Mouse (Mus musculus) adrenal gland, postnatal 10 days (tissue): Measurements from ENCODE around the gene Gm42906. TPM values are rescaled to one million over a fixed set of nuclear protein-coding genes. Genes with fewer than 3 reads are reported as not detected.

Source experiments
- DNase-seq: peaks from one replicate; pipeline ENCODE4 v3.0.0; 2021; ENCODE audit warnings: mixed read lengths
- total RNA-seq, 2 experiments: library from RNA; stranded (reverse); gene quantifications; 2 replicates each; pipeline ENCODE4 v1.2.3; 2021

Gene Gm42906
- total RNA-seq, 2 experiments from 2014 or later = not detected

DNA sequence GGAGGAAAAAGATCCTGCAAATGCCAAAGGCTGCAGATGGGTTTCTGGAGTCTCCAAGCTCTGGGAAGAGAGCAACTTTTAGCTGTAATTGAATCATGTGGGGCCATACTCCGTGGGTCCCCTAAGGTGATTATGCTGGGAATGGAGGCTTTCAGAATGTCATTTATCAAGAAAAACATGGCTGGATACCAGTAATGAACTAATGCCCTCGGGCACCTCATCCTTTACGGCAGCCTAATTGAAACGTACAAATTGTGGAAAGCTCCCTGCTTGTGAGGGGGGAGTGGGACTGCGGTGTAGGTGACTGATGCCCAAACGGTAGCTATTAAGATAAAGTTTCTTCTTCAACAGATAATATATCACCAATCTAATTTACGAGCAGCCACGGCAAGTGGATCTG, 278.5 kb downstream of the Gm42906 start:
- DNase-seq = no peak

DNA sequence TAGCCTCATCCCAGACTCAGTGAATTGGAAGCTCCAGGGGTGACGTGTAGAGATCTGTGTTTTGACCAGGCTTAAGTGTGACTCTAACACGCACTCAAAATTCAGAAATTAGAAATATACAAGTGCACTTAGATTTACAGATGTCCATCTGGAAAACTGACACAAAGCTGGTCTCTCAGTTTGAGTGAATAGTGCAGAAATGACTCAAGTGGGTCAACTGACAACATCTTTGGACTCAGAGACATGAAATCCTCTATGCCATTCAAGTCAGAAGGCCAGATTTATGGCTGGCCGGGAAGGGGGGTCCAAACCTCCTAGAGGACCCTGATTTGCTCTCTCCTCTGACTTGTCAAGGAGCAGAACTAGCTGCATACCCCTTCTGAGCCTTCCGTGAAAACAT, 279.9 kb downstream of the Gm42906 start:
- no peak for DNase-seq

GRCm38 (mm10) chr5:151145807-151146206, 282.2 kb downstream of the Gm42906 start:
- no peak for DNase-seq

DNA sequence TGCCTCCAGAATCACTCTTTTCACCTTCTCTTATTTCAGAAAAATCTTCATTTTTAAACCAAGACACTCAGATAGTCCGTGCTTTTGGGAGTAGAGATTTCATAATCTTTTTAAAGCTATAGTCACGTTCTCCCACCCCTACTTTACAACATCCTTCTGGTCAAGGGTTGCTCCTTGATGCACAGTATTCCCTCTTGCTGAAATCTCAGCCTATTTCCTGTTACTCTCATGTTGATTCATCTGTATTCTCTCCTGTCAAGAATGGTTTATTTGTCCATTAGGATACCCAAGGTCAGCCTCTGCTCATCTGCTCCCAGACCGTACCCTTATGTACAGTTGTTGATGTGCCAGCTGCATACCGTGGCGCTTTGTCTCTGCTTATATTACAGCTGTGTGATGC, 284.0 kb downstream of the Gm42906 start:
- no peak for DNase-seq

- DNase-seq = peak; percentile 56
Observed at GRCm38 (mm10) chr5:151142671-151143601, 285.0 kb downstream of the Gm42906 start.

GRCm38 (mm10) chr5:151142241-151142640, 285.7 kb downstream of the Gm42906 start:
- DNase-seq = peak; percentile 61

DNA sequence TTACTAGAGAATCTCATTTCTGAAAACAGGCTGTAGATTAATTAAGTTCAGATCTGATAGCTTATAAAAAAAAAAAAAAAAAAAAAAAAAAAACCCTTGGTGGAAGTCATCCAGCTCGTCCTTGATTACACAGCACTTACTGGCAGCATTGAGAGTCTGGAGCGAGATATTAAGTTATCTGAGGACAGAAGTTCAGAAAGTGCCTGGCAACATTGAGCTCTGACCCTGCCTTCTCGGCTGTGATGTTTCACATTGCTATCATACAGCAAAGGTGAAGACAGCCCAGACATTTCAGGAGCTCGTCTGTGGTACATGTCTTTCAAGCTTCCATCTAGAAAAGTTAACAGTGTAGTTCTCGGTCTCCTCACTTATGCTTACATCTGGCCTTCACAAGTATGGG, 290.1 kb downstream of the Gm42906 start:
- DNase-seq = peak; percentile 24

DNA sequence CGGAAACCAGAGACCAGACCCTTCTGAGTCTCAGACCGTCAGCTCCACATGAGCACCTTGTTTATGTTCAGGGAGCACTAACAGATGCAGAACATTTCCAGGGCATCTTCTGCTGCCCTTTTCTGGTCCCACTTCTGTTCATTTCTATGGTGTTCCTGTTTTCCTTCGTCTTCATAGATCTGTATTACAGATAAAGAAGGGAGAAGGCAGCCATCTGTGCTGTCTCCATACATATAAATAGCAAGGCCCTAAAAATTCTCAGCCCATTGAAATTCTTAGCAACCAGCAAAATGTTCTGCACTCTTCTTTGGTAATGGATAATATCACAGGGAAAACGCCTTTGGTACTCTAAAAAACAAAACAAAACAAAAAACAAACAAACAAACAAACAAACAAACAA, 290.7 kb downstream of the Gm42906 start:
- no peak for DNase-seq

GRCm38 (mm10) chr5:151135965-151136364, 292.0 kb downstream of the Gm42906 start:
- no peak for DNase-seq

DNA sequence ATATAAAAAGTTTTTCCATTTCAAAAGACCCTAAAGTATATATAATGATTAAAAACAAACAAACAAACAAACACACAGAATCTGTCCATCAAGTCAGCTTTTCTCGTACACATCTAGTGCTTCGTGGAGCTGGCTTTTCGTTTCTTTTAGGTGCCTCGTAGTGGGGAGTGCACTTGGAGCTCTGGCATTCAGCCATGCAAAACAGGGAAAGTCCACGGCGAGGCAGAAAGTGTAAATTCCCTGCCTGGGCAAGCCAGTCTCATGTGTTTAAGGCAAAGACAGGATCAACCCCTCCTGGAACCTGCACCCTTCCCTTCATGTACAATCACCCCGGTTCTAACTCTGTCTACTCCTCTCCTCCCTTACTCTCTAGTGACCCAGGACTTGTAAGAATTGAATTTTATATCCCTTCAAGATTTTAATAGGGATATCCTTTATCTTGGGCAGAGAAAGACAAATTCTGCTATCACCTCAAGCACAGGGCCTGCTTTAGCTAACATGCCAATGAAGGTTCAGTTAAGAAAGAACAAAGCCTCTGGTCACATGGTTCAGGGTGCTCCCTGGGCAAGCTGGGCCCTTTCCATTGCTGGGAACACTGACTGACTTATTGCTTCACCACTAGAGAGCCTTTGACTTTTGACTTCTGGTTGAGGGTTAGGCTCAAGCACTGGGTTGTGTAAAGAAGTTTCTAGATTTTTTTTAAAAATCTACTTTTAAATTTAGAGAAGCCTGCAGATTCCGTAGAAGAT, 292.7 kb downstream of the Gm42906 start:
- DNase-seq = no peak

DNA sequence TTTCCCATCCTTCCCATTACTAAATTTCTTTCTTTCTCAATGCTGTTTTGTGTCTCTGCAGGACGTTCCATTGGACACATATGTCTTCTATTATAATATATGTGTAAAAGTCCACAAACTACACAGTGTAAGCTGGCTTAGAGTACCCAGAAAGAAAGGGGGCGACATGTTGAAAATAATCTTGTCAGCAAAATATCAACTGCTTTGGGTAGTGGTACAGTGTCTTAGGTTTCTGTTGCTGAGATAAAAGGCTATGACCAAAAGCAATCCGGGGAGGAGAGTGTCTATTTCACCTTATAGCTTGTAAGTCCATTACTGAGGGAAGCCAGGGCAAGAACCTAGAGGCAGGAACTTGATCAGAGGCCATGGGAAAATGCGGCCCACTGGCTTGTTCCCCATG, 293.8 kb downstream of the Gm42906 start:
- DNase-seq = no peak

- DNase-seq = no peak
Observed at GRCm38 (mm10) chr5:151133744-151134143, 294.2 kb downstream of the Gm42906 start.

DNA sequence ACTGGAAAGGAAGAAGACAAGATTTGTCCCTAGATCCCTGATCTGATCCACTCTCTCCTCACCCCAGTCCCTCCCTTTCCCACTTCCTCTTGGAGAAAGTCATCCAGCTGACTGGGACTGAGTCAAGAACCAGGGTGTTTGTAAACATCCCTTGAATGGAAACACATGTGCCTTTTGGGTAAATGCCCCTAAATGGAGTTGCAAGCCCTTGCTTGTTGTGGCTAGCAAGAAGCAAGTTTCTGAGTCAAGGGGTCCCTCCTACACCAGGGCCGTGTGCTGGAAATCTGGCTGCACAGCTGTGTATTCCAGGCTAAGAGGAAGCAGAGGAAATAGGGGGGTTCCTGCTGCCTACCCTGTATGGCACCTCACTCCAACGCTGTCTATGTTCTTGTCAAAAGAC, 298.2 kb downstream of the Gm42906 start:
- no peak for DNase-seq

DNA sequence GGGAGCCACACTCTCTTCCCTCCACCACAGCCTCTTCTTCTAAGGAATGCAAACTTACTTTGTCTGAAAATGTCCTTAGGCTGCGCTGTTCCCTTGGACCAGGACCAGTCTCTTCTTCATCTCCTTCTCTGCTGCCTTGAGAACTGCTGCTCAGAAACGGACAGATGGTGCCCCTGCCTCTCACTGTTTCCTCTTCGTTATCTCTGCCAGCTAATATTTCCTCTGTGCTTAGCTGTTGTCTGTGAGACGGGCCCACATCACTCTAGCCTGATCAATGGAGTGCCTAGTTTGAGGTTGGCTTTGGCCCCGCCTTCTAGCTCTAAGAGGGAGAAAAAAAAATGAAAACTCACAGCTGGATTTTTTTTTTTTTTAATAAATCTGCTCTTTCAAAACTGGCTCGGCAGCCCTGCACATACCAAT, 300.7 kb downstream of the Gm42906 start:
- no peak for DNase-seq

DNA sequence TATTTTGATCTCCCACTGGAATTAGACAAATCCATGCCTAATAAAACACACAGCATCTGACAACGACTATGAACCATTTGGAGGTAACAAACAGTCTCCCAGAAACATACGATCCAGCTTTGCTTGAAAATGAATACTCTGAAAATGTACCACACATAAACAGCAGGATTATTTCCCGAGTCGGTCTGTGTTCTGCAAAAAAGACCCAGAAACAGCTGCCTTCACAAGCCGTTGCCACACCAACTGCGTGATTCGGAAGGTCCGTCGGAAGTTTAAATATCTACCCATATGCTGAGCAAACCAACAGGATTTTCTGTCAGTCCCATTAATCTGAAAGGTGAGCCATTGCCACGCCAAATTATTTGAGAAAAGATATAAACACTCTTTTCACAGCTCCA, 301.4 kb downstream of the Gm42906 start:
- no peak for DNase-seq

- no peak for DNase-seq
Observed at GRCm38 (mm10) chr5:151125985-151126607, 301.9 kb downstream of the Gm42906 start.

DNA sequence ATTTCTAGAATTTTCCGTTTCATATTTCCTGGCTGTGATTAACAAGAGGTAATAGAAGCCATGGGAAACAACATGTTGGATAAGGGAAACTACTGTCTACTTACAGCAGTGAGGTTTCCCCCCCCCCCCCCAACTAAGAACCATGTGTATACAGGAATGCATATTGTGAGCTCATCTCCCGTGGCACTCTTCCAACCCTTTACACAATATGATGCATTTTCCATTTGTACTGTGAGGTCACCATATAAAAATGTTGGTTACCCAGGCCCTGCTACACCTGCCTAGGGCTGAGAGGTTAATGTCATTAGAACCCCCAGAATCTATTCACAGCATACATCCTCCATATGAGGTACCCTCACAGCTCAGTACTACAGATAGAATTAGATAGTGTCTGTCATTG, 310.1 kb downstream of the Gm42906 start:
- no peak for DNase-seq

- DNase-seq = no peak
Observed at GRCm38 (mm10) chr5:151116192-151116887, 311.6 kb downstream of the Gm42906 start.

- no peak for DNase-seq
Observed at GRCm38 (mm10) chr5:151112743-151113142, 315.2 kb downstream of the Gm42906 start.

DNA sequence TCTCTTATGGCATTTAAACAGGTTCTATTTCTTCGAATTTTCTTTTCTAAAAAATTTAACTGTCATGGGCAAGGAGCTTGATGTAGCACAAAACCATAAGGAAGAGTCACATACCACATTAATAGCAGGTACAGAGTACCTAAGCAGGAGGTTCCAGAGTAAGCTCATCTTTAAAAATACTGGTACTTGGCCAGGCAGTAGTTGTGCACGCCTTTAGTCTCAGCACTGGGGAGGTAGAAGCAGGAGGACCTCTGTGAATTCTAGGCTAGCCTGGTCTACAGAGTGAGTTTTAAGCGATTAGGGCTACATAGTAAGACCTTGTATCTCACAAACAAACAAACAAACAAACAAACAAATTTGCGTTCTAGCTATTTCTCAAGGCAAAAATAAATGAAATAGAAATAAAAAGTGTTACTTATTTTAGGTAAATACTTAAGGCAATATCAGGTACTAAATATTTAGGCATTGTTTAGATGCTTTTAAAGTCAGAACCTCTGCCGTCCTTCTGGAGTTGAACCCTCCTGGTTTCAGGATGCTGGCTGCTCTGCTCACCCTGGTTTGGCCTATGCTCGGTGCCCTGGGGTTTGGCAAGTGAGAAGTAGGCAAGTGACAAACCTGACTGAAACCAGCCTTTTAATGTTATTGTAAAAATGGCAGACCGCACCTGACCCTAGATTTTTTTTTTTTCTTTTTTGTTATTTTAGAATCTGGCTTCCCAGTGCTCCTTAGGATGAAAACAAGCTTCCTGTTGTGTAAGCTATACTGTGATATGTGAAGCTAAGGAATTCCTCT, 316.7 kb downstream of the Gm42906 start:
- no peak for DNase-seq

DNA sequence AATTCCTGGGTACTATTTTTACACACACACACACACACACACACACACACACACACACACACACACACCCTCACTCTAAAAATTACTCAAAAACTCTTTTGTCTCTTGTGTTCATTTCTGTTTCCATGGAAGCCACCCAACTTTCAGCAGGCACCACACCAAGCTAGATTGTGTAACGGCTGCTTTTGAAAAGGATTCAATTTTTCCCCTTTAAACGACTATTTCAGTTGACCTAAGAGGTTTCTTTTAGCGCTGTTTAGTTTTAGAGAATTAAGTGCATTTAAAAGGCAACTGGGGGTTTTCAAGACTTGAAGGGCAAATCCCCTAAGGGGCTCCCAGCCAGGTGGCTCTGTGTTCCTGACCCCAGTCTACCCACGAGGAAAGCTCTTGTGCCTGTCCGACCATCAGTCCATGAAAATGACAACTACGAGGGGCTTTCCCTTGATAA, 317.5 kb downstream of the Gm42906 start:
- DNase-seq = peak; percentile 59
